Comparison of ENCODE assay signal across 25 mouse cellular contexts in the genomic region with DNA sequence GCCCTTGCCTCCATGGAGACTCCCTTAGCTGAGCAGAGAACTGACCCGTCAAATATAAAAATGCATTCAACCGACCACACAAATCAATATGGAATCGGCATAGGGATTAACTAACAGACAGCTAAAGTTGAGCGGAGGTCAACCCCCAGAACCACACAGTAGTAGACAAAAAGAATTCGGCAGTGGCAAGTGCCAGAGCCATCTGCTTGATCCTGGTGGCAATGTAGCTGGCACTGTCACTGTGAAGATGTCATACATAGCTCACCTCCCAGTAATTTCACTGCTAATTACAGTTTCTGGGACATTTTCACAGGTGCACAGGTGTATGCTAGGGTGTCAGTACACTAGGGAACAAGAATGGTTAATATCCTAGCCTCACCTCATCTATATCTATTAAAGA. TPM values are rescaled to one million over a fixed set of nuclear protein-coding genes. Genes with fewer than 3 reads are reported as not detected.
A peak's percentile ranks its signal among the peaks of the same experiment; 100 is the strongest.
DNase-seq lines count a peak whose midpoint lies in the region; ATAC-seq and TF ChIP-seq lines count a peak whose summit lies in the region.
"Had no signal": no experiment of that assay in that cellular context is flagged by ENCODE, and none has a peak within 500 bp of the region (broad histone marks: within the 10 kb centered on the region; RNA-seq: fewer than 3 reads in every experiment).

No protein-coding gene starts in this region.

- intact Hi-C loops in gastrocnemius, adult 2 months (cut with DNase I) = no loop called here

- H3K36me3 ChIP-seq in midbrain, embryonic 11.5 days (ENCODE audit: control insufficient read depth, insufficient read depth, low read length) = no peaks in the 10 kb centered on the region
- H3K36me3 ChIP-seq: embryonic facial prominence, embryonic 12.5 days; G1E; heart, embryonic 15.5 days; liver, embryonic 13.5 days had no signal

- TF ChIP-seq CTCF in gastrocnemius, adult 2 months (IDR thresholded peaks at IDR 0.05) = no peak

- no peaks in the 10 kb centered on the region for H3K4me1 ChIP-seq in midbrain, embryonic 11.5 days (ENCODE audit: control insufficient read depth, insufficient read depth, low read length)
- H3K4me1 ChIP-seq: embryonic facial prominence, embryonic 12.5 days had no signal

- no peak overlapping the region for H3K4me2 ChIP-seq in midbrain, embryonic 11.5 days
- H3K4me2 ChIP-seq: embryonic facial prominence, embryonic 12.5 days; heart, embryonic 15.5 days; liver, embryonic 13.5 days had no signal

- no peak overlapping the region for H3K4me3 ChIP-seq in gastrocnemius, adult 2 months
- no peak overlapping the region for H3K4me3 ChIP-seq in midbrain, embryonic 11.5 days (ENCODE audit: low read depth, low read length)
- H3K4me3 ChIP-seq: embryonic facial prominence, embryonic 12.5 days; heart, embryonic 15.5 days; liver, embryonic 13.5 days; megakaryocyte, embryonic 14.5 days had no signal

- peak overlapping the region; percentile 1; the same call in 1 of the 2 replicates for H3K27ac ChIP-seq in gastrocnemius, adult 2 months
- H3K27ac ChIP-seq in midbrain, embryonic 11.5 days (ENCODE audit: low read depth, low read length) = no peak overlapping the region
- H3K27ac ChIP-seq: embryonic facial prominence, embryonic 12.5 days; heart, embryonic 15.5 days; liver, embryonic 13.5 days had no signal

- H3K9me3 ChIP-seq in midbrain, embryonic 11.5 days (ENCODE audit: control insufficient read depth, low read length) = no peaks in the 10 kb centered on the region
- H3K9me3 ChIP-seq: embryonic facial prominence, embryonic 12.5 days; G1E; heart, embryonic 15.5 days; liver, embryonic 13.5 days; megakaryocyte, embryonic 14.5 days had no signal

- no peak overlapping the region for H3K9ac ChIP-seq in midbrain, embryonic 11.5 days (ENCODE audit: low read length)
- H3K9ac ChIP-seq: embryonic facial prominence, embryonic 12.5 days; heart, embryonic 15.5 days; liver, embryonic 13.5 days had no signal

- no peak for DNase-seq in gastrocnemius, adult 2 months
- DNase-seq in gastrocnemius, postnatal 25 days = no peak
- peak; percentile 54 for DNase-seq in cerebellum, adult 11-12 months
- DNase-seq in cerebellum, adult 9-11 months = peak; percentile 67
- no peak for DNase-seq in heart, adult 8-10 months (ENCODE audit: low spot score)
- DNase-seq in midbrain, embryonic 11.5 days (ENCODE audit: low spot score, missing footprints) = no peak
- DNase-seq in right cerebral cortex, postnatal 25 days = no peak
- DNase-seq: adrenal gland, adult 8-10 months; kidney, adult 8-10 months; kidney, postnatal 10 days; layer of hippocampus, postnatal 36 days; left cerebral cortex, postnatal 4 days; liver, embryonic 13.5 days; lung, adult 18-20 months; lung, postnatal 4 days; midbrain, embryonic 14.5 days; spleen, adult 18-20 months; thymus, postnatal 14 days had no signal

- WGBS in midbrain, embryonic 11.5 days = 72% methylated on average over 5 of the region's 5 CpGs

- no peaks in the 10 kb centered on the region for H3K27me3 ChIP-seq in midbrain, embryonic 11.5 days (ENCODE audit: control insufficient read depth, insufficient read depth, low read length)
- H3K27me3 ChIP-seq: embryonic facial prominence, embryonic 12.5 days; heart, embryonic 15.5 days had no signal

- no peak for ATAC-seq in midbrain, embryonic 11.5 days (ENCODE audit: low FRiP score)
- ATAC-seq: forebrain, embryonic 14.5 days; intestine, embryonic 16.5 days; lung, postnatal 0 days had no signal

RNA-seq across cellular contexts. Expression of gene Ergic1, which starts 21.2 kb away (rescaled TPM):
- total RNA-seq in gastrocnemius, adult 2 months (2021) = 10 to 100 TPM; 40.3 to 60.3 TPM
- total RNA-seq in gastrocnemius, postnatal 25 days (2021) = 10 to 100 TPM; 52.0 to 61.0 TPM
- 10 to 100 TPM; 52.7 to 57.9 (median 55.4) TPM for total RNA-seq in heart, adult 8-10 months (2022)
- polyA plus RNA-seq in midbrain, embryonic 11.5 days (2014; fragmentation: Nextera tagmentation; extraction: Ambion mirVana) = 129 and 130 TPM in 2 replicates

RNA-seq across cellular contexts. Expression of gene Dusp1, which starts 21.8 kb away (rescaled TPM):
- 10 to 100 TPM; 73.0 to 89.6 TPM for total RNA-seq in gastrocnemius, adult 2 months (2021)
- total RNA-seq in gastrocnemius, postnatal 25 days (2021) = 10 to 100 TPM; 49.2 to 82.2 TPM
- 10 to 100 TPM; 51.1 to 75.8 (median 59.4) TPM for total RNA-seq in heart, adult 8-10 months (2022)
- 30.2 TPM in 2 replicates for polyA plus RNA-seq in midbrain, embryonic 11.5 days (2014; fragmentation: Nextera tagmentation; extraction: Ambion mirVana)

Comparison
In these comparisons a context has a peak if more than half of its experiments do, and no peak if none do; other contexts are left out.
1. DNase-seq: peak in cerebellum, adult 11-12 months (single experiment) and cerebellum, adult 9-11 months (single experiment); none in gastrocnemius, adult 2 months (single experiment), gastrocnemius, postnatal 25 days (single experiment), heart, adult 8-10 months (single experiment), midbrain, embryonic 11.5 days (single experiment) and right cerebral cortex, postnatal 25 days (single experiment).